Mouse (Mus musculus): ENCODE measurements around the gene Eps8l3.

DNA sequence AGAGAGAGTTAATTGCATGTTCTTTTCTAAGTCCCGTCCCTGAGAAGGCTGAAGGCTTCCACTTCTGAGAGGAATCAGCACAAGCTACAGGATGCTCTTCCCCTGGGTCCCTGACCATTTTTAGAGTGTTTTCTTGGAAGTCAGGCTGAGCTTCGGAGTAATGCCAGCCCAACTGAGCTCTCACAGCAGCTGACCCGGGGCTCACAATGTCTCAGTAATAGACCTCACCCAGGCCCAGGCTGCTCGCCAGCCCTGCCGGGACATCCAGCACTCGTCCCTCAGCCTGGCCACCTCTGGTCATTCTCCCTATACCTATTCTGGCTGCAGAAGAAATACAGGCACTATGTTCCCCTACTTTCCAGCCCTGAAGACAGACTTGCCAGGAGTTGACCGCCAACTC, 35.7 kb upstream of the Eps8l3 start:
- no peak for TF ChIP-seq CTCF (IDR thresholded peaks at IDR 0.05; ENCODE audit: low read depth, low read length)
- no peak for TF ChIP-seq POLR2A (IDR thresholded peaks at IDR 0.05; ENCODE audit: borderline replicate concordance, low read depth, low read length)

Measured in bone marrow macrophage, adult 2 months (primary cell).